Mouse (Mus musculus): ENCODE measurements around the gene Cysrt1. TPM values are rescaled to one million over a fixed set of nuclear protein-coding genes. Genes with fewer than 3 reads are reported as not detected.

The Cysrt1 gene
- polyA plus RNA-seq, 1 experiment from 2014 or later: not detected

GRCm38 (mm10) chr2:25241438-25241775 lies 845 bp downstream of the Cysrt1 start:
- Histone ChIP-seq H3K4me1 (peaks cover 31% of the 10 kb centered on the region), H3K9me3 (no peaks in the 10 kb centered on the region), H3K27me3 (peaks cover 34% of the 10 kb centered on the region), H3K9ac (peak overlapping the region; percentile 77), H3K4me3 (replicated peaks) (peak overlapping the region; percentile 64), H3K36me3 (replicated peaks) (peaks cover 13% of the 10 kb centered on the region; the same call in 1 of the 2 replicates), H3K4me2 (peak overlapping the region; percentile 97), H3K27ac (0 out of 2 replicates have a peak overlapping the region, but pooled peaks have one; percentile 61)
- WGBS: 24% methylated on average over 6 of the region's 6 CpGs
- peak; percentile 25 for ATAC-seq (ENCODE audit: low FRiP score)

GRCm38 (mm10) chr2:25240723-25241437 lies 1.4 kb downstream of the Cysrt1 start:
- peak overlapping the region; percentile 61; the same call in 1 of the 2 replicates for H3K27ac ChIP-seq

GRCm38 (mm10) chr2:25240310-25240709 lies 1.9 kb downstream of the Cysrt1 start:
- peaks cover 45% of the 10 kb centered on the region for H3K27me3 ChIP-seq
- H3K4me1 ChIP-seq: peaks cover 31% of the 10 kb centered on the region
- H3K4me3 ChIP-seq (replicated peaks): peak overlapping the region; percentile 64
- ATAC-seq (ENCODE audit: low FRiP score): peak; percentile 11
- H3K4me2 ChIP-seq: peak overlapping the region; percentile 97
- no peaks in the 10 kb centered on the region for H3K9me3 ChIP-seq
- 46% methylated on average over 8 of the region's 8 CpGs for WGBS
- H3K36me3 ChIP-seq (replicated peaks): 0 out of 2 replicates have a peak, but pooled peaks cover 3% of the 10 kb centered on the region
- 0 out of 2 replicates have a peak overlapping the region, but pooled peaks have one; percentile 61 for H3K27ac ChIP-seq
- no peak overlapping the region for H3K9ac ChIP-seq

More at GRCm38 (mm10) chr2:25240723-25241437, 1.4 kb downstream of the Cysrt1 start:
- Histone ChIP-seq H3K27me3 (peaks cover 40% of the 10 kb centered on the region), H3K36me3 (replicated peaks) (peaks cover 9% of the 10 kb centered on the region; the same call in 1 of the 2 replicates), H3K9me3 (no peaks in the 10 kb centered on the region), H3K4me1 (peaks cover 31% of the 10 kb centered on the region), H3K9ac (peak overlapping the region; percentile 49), H3K4me3 (replicated peaks) (peak overlapping the region; percentile 64), H3K4me2 (peak overlapping the region; percentile 97)
- peak; percentile 80 for ATAC-seq (ENCODE audit: low FRiP score)
- 1% methylated on average over 29 of the region's 29 CpGs for WGBS

GRCm38 (mm10) chr2:25239766-25240165 lies 2.5 kb downstream of the Cysrt1 start:
- Histone ChIP-seq H3K36me3 (replicated peaks) (0 out of 2 replicates have a peak, but pooled peaks cover 3% of the 10 kb centered on the region), H3K4me3 (replicated peaks) (no peak overlapping the region), H3K27ac (no peak overlapping the region), H3K9ac (no peak overlapping the region), H3K4me1 (peaks cover 31% of the 10 kb centered on the region), H3K4me2 (no peak overlapping the region), H3K9me3 (no peaks in the 10 kb centered on the region), H3K27me3 (peaks cover 51% of the 10 kb centered on the region)
- 88% methylated on average over 3 of the region's 3 CpGs for WGBS
- no peak for ATAC-seq (ENCODE audit: low FRiP score)

GRCm38 (mm10) chr2:25238106-25238505 lies 4.1 kb downstream of the Cysrt1 start:
- no peaks in the 10 kb centered on the region for H3K36me3 ChIP-seq (replicated peaks)
- no peaks in the 10 kb centered on the region for H3K9me3 ChIP-seq
- peaks cover 26% of the 10 kb centered on the region for H3K4me1 ChIP-seq
- H3K9ac ChIP-seq: no peak overlapping the region
- no peak overlapping the region for H3K4me3 ChIP-seq (replicated peaks)
- no peak overlapping the region for H3K4me2 ChIP-seq
- ATAC-seq (ENCODE audit: low FRiP score): no peak
- H3K27me3 ChIP-seq: peaks cover 48% of the 10 kb centered on the region
- no peak overlapping the region for H3K27ac ChIP-seq

- no peak overlapping the region for H3K4me3 ChIP-seq (replicated peaks)
- ATAC-seq (ENCODE audit: low FRiP score): no peak
- peaks cover 48% of the 10 kb centered on the region for H3K27me3 ChIP-seq
- H3K36me3 ChIP-seq (replicated peaks): no peaks in the 10 kb centered on the region
- H3K9me3 ChIP-seq: no peaks in the 10 kb centered on the region
- H3K9ac ChIP-seq: no peak overlapping the region
- H3K4me2 ChIP-seq: no peak overlapping the region
- H3K4me1 ChIP-seq: peaks cover 21% of the 10 kb centered on the region
- H3K27ac ChIP-seq: no peak overlapping the region
- 80% methylated on average over 4 of the region's 4 CpGs for WGBS
Measured at GRCm38 (mm10) chr2:25237522-25237921, 4.7 kb downstream of the Cysrt1 start.

- Histone ChIP-seq H3K9ac (no peak within 1 kb of the TSS), H3K27me3 (peaks cover 55% of the 10 kb centered on the region), H3K36me3 (replicated peaks) (no peaks in the 10 kb centered on the region), H3K4me3 (replicated peaks) (no peak within 1 kb of the TSS), H3K27ac (no peak within 1 kb of the TSS), H3K4me1 (peaks cover 15% of the 10 kb centered on the region), H3K9me3 (no peaks in the 10 kb centered on the region), H3K4me2 (no peak within 1 kb of the TSS)
- no peak for ATAC-seq (ENCODE audit: low FRiP score)
- 42% methylated on average over 8 of the region's 8 CpGs for WGBS
Measured at GRCm38 (mm10) chr2:25236614-25237013, 5.6 kb downstream of the Cysrt1 start, which contains the start of gene Rnf224. TSS of gene Rnf224 (minus strand) at chr2:25236787.

GRCm38 (mm10) chr2:25234551-25235220 lies 7.6 kb downstream of the Cysrt1 start:
- H3K4me3 ChIP-seq (replicated peaks): no peak overlapping the region
- 79% methylated on average over 5 of the region's 5 CpGs for WGBS
- H3K27me3 ChIP-seq: peaks cover 52% of the 10 kb centered on the region
- H3K36me3 ChIP-seq (replicated peaks): no peaks in the 10 kb centered on the region
- no peak for ATAC-seq (ENCODE audit: low FRiP score)
- H3K9ac ChIP-seq: no peak overlapping the region
- H3K4me2 ChIP-seq: no peak overlapping the region
- no peak overlapping the region for H3K27ac ChIP-seq
- H3K4me1 ChIP-seq: no peaks in the 10 kb centered on the region
- H3K9me3 ChIP-seq: no peaks in the 10 kb centered on the region

- no peak within 1 kb of the TSS for H3K9ac ChIP-seq
- H3K27me3 ChIP-seq: peaks cover 51% of the 10 kb centered on the region
- no peaks in the 10 kb centered on the region for H3K36me3 ChIP-seq (replicated peaks)
- no peak within 1 kb of the TSS for H3K4me3 ChIP-seq (replicated peaks)
- H3K4me2 ChIP-seq: no peak within 1 kb of the TSS
- 84% methylated on average over 3 of the region's 3 CpGs for WGBS
- no peaks in the 10 kb centered on the region for H3K9me3 ChIP-seq
- H3K27ac ChIP-seq: no peak within 1 kb of the TSS
- peaks cover 2% of the 10 kb centered on the region; the same call in 1 of the 2 replicates for H3K4me1 ChIP-seq
- ATAC-seq (ENCODE audit: low FRiP score): no peak
Measured at GRCm38 (mm10) chr2:25234050-25234449, 8.2 kb downstream of the Cysrt1 start, which contains the start of gene Slc34a3. TSS of gene Slc34a3 (minus strand) at chr2:25234364.

- ATAC-seq (ENCODE audit: low FRiP score): no peak
- Histone ChIP-seq H3K36me3 (replicated peaks) (no peaks in the 10 kb centered on the region), H3K9ac (no peak overlapping the region), H3K9me3 (no peaks in the 10 kb centered on the region), H3K4me3 (replicated peaks) (no peak overlapping the region), H3K27ac (no peak overlapping the region), H3K4me2 (no peak overlapping the region), H3K4me1 (peaks cover 6% of the 10 kb centered on the region; the same call in 1 of the 2 replicates), H3K27me3 (peaks cover 49% of the 10 kb centered on the region)
- WGBS: 87% methylated on average over 4 of the region's 4 CpGs
Measured at GRCm38 (mm10) chr2:25233421-25233820, 8.8 kb downstream of the Cysrt1 start.

- H3K4me2 ChIP-seq: no peak overlapping the region
- no peak overlapping the region for H3K9ac ChIP-seq
- 56% methylated on average over 12 of the region's 12 CpGs for WGBS
- H3K36me3 ChIP-seq (replicated peaks): no peaks in the 10 kb centered on the region
- no peaks in the 10 kb centered on the region for H3K9me3 ChIP-seq
- peaks cover 6% of the 10 kb centered on the region for H3K4me1 ChIP-seq
- no peak overlapping the region for H3K27ac ChIP-seq
- H3K27me3 ChIP-seq: peaks cover 37% of the 10 kb centered on the region
- no peak overlapping the region for H3K4me3 ChIP-seq (replicated peaks)
- ATAC-seq (ENCODE audit: low FRiP score): no peak
Measured at GRCm38 (mm10) chr2:25231038-25231437, 11.2 kb downstream of the Cysrt1 start.

- no peak for ATAC-seq (ENCODE audit: low FRiP score)
- Histone ChIP-seq H3K9ac (no peak overlapping the region), H3K27ac (no peak overlapping the region), H3K27me3 (peaks cover 33% of the 10 kb centered on the region), H3K36me3 (replicated peaks) (no peaks in the 10 kb centered on the region), H3K4me2 (no peak overlapping the region), H3K4me1 (peaks cover 10% of the 10 kb centered on the region), H3K4me3 (replicated peaks) (no peak overlapping the region), H3K9me3 (no peaks in the 10 kb centered on the region)
- WGBS: 90% methylated on average over 7 of the region's 7 CpGs
Measured at GRCm38 (mm10) chr2:25230581-25230980, 11.7 kb downstream of the Cysrt1 start.
